Mouse (Mus musculus): ENCODE results near the gene Padi2. TPM values are rescaled to one million over a fixed set of nuclear protein-coding genes. Genes with fewer than 3 reads are reported as not detected.

Padi2 gene
- polyA plus RNA-seq, 1 experiment = 4.7 TPM

DNA sequence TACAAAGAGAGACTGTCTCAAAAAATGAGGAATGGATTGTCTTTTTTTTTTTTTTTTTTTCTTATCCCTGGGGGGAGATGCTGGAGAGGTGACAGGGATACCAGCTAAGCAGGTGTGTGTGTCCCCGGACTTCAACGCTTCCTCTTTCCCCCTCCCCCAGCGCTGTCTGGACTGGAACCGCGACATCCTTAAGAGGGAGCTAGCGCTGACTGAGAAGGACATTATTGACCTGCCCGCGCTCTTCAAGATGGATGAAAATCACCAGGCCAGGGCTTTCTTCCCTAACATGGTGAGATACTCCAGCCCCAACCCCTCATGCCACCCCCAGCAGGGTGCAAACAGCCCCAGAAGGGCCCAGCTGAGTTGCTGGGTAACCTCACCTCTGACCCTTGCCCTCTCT lies 42.9 kb downstream of the Padi2 start:
- 66% methylated on average over 8 of the region's 8 CpGs for WGBS
- Histone ChIP-seq H3K4me3 (replicated peaks; ENCODE audit: extremely low read depth, low read depth, low read length) (no peak overlapping the region), H3K4me1 (ENCODE audit: control insufficient read depth, insufficient read depth, low read length) (no peaks in the 10 kb centered on the region)
- no peak for DNase-seq
- TF ChIP-seq CTCF (IDR thresholded peaks at IDR 0.05; ENCODE audit: insufficient read depth, low read length) (no peak), POLR2A (IDR thresholded peaks at IDR 0.05; ENCODE audit: borderline replicate concordance, extremely low read depth, low read depth, low read length) (no peak)

- Histone ChIP-seq H3K4me3 (replicated peaks; ENCODE audit: extremely low read depth, low read depth, low read length) (no peak overlapping the region), H3K4me1 (ENCODE audit: control insufficient read depth, insufficient read depth, low read length) (no peaks in the 10 kb centered on the region)
- TF ChIP-seq POLR2A (IDR thresholded peaks at IDR 0.05; ENCODE audit: borderline replicate concordance, extremely low read depth, low read depth, low read length) = no peak
- TF ChIP-seq CTCF (IDR thresholded peaks at IDR 0.05; ENCODE audit: insufficient read depth, low read length) = no peak
- DNase-seq = no peak
- 81% methylated on average over 16 of the region's 16 CpGs for WGBS
Observed at GRCm38 (mm10) chr4:140949616-140950015, 43.5 kb downstream of the Padi2 start.

- no peaks in the 10 kb centered on the region for H3K4me1 ChIP-seq (ENCODE audit: control insufficient read depth, insufficient read depth, low read length)
- 75% methylated on average over 3 of the region's 3 CpGs for WGBS
- H3K4me3 ChIP-seq (replicated peaks; ENCODE audit: extremely low read depth, low read depth, low read length) = no peak overlapping the region
- TF ChIP-seq CTCF (IDR thresholded peaks at IDR 0.05; ENCODE audit: insufficient read depth, low read length) (no peak), POLR2A (IDR thresholded peaks at IDR 0.05; ENCODE audit: borderline replicate concordance, extremely low read depth, low read depth, low read length) (no peak)
- no peak for DNase-seq
Observed at GRCm38 (mm10) chr4:140950574-140950973, 44.4 kb downstream of the Padi2 start.

DNA sequence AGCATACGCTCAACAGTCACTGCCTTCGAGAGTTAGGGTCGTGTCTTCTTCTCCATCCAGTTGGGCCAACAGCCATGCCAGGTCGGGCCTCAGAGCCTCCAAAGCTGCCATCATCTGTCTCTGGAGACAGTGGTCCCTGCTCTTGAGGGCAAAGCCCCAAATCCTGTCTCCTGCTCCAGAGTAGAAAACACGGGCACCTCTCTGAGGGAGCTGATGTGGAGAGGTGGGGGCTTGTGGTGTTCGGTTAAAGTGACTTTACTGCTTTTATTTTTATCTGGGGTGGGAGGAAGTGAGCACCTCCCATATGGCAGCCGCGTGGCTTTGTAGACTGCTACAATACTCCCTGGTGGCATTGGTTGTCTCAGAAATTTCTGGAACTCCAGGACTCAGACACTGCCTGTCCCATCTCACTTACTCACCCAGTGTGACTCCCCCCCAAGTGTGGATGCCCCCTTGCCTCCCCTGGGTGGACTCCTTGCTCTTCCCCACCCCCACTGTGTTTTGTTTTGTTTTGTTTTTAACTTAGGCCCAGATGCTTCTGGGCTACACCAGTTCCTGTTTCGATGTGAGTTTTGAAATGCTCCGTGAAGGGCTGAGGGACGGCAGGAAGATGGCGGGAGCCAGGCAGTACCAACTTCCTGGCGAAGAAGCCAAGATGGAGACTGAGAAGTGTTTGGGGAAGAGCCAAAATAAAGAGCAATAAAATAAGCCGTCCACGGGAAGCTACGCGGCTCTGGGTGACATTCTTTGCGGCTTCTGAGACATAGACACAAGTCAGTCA lies 45.9 kb downstream of the Padi2 start:
- Histone ChIP-seq H3K4me1 (ENCODE audit: control insufficient read depth, insufficient read depth, low read length) (no peaks in the 10 kb centered on the region), H3K4me3 (replicated peaks; ENCODE audit: extremely low read depth, low read depth, low read length) (no peak overlapping the region)
- no peak for DNase-seq
- 67% methylated on average over 18 of the region's 18 CpGs for WGBS
- no peak for TF ChIP-seq CTCF (IDR thresholded peaks at IDR 0.05; ENCODE audit: insufficient read depth, low read length)
- no peak for TF ChIP-seq POLR2A (IDR thresholded peaks at IDR 0.05; ENCODE audit: borderline replicate concordance, extremely low read depth, low read depth, low read length)

DNA sequence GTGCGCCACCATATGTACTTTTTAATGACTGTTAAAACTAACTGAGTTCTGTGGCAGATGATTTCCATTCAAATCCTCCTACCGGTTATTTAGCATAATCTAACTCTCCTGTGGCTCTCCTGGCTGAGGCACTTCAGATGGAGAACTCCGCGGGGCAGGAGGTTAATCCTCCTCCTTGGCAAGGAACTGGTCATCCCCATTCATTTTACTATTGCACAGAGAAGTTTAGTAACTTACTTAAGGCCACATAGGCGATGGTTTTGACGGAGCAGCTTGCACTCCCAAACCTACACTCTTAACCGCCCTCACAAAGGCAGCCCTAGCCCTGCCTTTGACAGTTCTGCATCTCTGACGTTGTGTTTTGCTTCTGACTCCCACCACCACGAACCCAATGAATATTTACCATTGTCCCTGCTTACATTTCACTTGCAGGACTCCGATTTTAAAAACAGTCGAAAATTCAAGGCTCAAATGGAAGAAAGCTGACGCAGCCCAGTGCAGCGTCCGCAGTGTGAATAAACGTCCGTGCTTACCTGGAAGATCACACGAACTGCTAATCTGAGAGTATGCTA lies 51.1 kb downstream of the Padi2 start:
- Histone ChIP-seq H3K4me3 (replicated peaks; ENCODE audit: extremely low read depth, low read depth, low read length) (peak overlapping the region; percentile 61), H3K4me1 (ENCODE audit: control insufficient read depth, insufficient read depth, low read length) (peaks cover 7% of the 10 kb centered on the region)
- 19% methylated on average over 17 of the region's 17 CpGs for WGBS
- DNase-seq = no peak
- TF ChIP-seq POLR2A (IDR thresholded peaks at IDR 0.05; ENCODE audit: borderline replicate concordance, extremely low read depth, low read depth, low read length) (no peak), CTCF (IDR thresholded peaks at IDR 0.05; ENCODE audit: insufficient read depth, low read length) (no peak)

- TF ChIP-seq POLR2A (IDR thresholded peaks at IDR 0.05; ENCODE audit: borderline replicate concordance, extremely low read depth, low read depth, low read length) (no peak), CTCF (IDR thresholded peaks at IDR 0.05; ENCODE audit: insufficient read depth, low read length) (peak; percentile 91)
- peak; percentile 77 for DNase-seq
- WGBS = 3% methylated on average over 13 of the region's 13 CpGs
- Histone ChIP-seq H3K4me1 (ENCODE audit: control insufficient read depth, insufficient read depth, low read length) (peaks cover 11% of the 10 kb centered on the region), H3K4me3 (replicated peaks; ENCODE audit: extremely low read depth, low read depth, low read length) (peak overlapping the region; percentile 61)
Observed at GRCm38 (mm10) chr4:140957725-140958124, 51.6 kb downstream of the Padi2 start.

DNA sequence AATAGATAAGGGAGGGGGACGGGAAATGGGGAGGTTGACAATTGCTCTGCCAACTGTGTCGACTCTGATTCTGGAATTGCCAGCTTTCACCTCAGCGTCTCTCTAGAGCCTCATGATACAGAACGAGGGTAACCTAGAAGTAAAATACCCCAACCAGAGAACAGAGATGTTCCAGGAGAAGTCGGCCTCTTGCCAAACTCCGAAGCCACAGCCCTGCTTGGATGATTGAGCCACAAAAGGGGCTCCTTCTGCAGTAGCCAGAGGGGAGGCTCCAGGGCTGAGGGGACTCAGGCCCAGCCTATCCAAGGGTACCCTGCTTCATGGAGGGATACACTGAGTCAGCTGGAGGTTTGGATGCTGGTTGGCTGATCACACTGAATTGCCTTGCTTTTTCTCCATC lies 52.2 kb downstream of the Padi2 start:
- peaks cover 11% of the 10 kb centered on the region for H3K4me1 ChIP-seq (ENCODE audit: control insufficient read depth, insufficient read depth, low read length)
- WGBS = 52% methylated on average over 6 of the region's 6 CpGs
- no peak for DNase-seq
- H3K4me3 ChIP-seq (replicated peaks; ENCODE audit: extremely low read depth, low read depth, low read length) = no peak overlapping the region
- TF ChIP-seq CTCF (IDR thresholded peaks at IDR 0.05; ENCODE audit: insufficient read depth, low read length) (no peak), POLR2A (IDR thresholded peaks at IDR 0.05; ENCODE audit: borderline replicate concordance, extremely low read depth, low read depth, low read length) (no peak)

DNA sequence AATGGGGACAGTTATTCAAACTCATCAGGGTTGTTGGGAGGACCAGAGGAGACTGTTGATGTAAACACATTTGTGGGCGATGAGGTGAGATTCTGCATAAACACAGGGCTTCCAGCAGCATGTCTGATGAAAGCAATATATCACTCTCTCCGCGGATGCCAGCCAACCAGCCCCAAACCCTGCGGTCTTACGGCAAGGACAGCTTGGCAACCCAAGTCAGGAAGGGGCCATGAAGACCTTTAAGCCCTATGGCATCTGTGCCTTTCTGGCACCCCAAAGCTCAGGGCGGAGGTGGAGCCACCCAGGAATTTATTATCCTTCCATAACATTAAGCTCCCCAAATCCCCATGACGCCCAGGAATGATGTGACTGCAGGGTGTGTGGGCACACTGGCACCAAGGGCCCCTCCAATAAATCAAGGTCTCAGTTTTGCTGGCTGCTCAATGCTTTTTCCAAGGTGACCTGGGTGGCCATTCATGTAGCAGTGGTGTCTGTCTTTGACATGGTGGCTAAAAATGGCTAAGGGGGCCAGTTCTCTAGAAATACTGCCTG lies 53.1 kb downstream of the Padi2 start:
- no peak for TF ChIP-seq CTCF (IDR thresholded peaks at IDR 0.05; ENCODE audit: insufficient read depth, low read length)
- TF ChIP-seq POLR2A (IDR thresholded peaks at IDR 0.05; ENCODE audit: borderline replicate concordance, extremely low read depth, low read depth, low read length) = no peak
- H3K4me3 ChIP-seq (replicated peaks; ENCODE audit: extremely low read depth, low read depth, low read length) = no peak overlapping the region
- peaks cover 11% of the 10 kb centered on the region for H3K4me1 ChIP-seq (ENCODE audit: control insufficient read depth, insufficient read depth, low read length)
- DNase-seq = no peak
- 81% methylated on average over 7 of the region's 7 CpGs for WGBS

- 86% methylated on average over 10 of the region's 10 CpGs for WGBS
- no peak for DNase-seq
- Histone ChIP-seq H3K4me1 (ENCODE audit: control insufficient read depth, insufficient read depth, low read length) (peaks cover 14% of the 10 kb centered on the region), H3K4me3 (replicated peaks; ENCODE audit: extremely low read depth, low read depth, low read length) (no peak overlapping the region)
- TF ChIP-seq CTCF (IDR thresholded peaks at IDR 0.05; ENCODE audit: insufficient read depth, low read length) (no peak), POLR2A (IDR thresholded peaks at IDR 0.05; ENCODE audit: borderline replicate concordance, extremely low read depth, low read depth, low read length) (no peak)
Observed at GRCm38 (mm10) chr4:140959715-140960479, 53.8 kb downstream of the Padi2 start.
